Mouse (Mus musculus) CD4-positive, CD25-positive, alpha-beta regulatory T cell, adult 2 months (primary cell): Measurements from ENCODE around the gene Ppp2r3c.
"Not testable (repeated sequence)": the region's sequence is repeated elsewhere in the genome, so short reads cannot be mapped to it uniquely, and the experiment has no call there.

ENCODE experiments used
- DNase-seq: peaks from one replicate; pipeline ENCODE4 v3.0.0-alpha.2; 2012; ENCODE audit warnings: low read depth, low spot score

Gene Ppp2r3c

GRCm38 (mm10) chr12:55302485-55303441 is at the start of gene Ppp2r3c:
Gene Ppp2r3c, minus strand, starts transcription at chr12:55302998.
- peak; percentile 95 for DNase-seq

- DNase-seq = no peak
These were observed 41.8 kb upstream of the Ppp2r3c start for GRCm38 (mm10) chr12:55344583-55344982.

GRCm38 (mm10) chr12:55343998-55344397 is 41.2 kb upstream of the Ppp2r3c start:
- DNase-seq = no peak

- DNase-seq = not testable (repeated sequence)
These were observed 40.2 kb upstream of the Ppp2r3c start for GRCm38 (mm10) chr12:55343045-55343444.

- DNase-seq = not testable (repeated sequence)
These were observed 35.7 kb upstream of the Ppp2r3c start for GRCm38 (mm10) chr12:55338490-55338889.

- no peak for DNase-seq
These were observed 30.9 kb upstream of the Ppp2r3c start for GRCm38 (mm10) chr12:55333662-55334061.

GRCm38 (mm10) chr12:55329351-55329750 is 26.6 kb upstream of the Ppp2r3c start:
- no peak for DNase-seq

- DNase-seq = no peak
These were observed 26.0 kb upstream of the Ppp2r3c start for GRCm38 (mm10) chr12:55328784-55329183.

- DNase-seq = no peak
These were observed 22.9 kb upstream of the Ppp2r3c start for GRCm38 (mm10) chr12:55325702-55326101.

- no peak for DNase-seq
These were observed 19.0 kb upstream of the Ppp2r3c start for GRCm38 (mm10) chr12:55321642-55322291.

- peak; percentile 93 for DNase-seq
These were observed 12.4 kb upstream of the Ppp2r3c start for GRCm38 (mm10) chr12:55315192-55315591.

- DNase-seq = peak; percentile 21
These were observed 11.1 kb upstream of the Ppp2r3c start for GRCm38 (mm10) chr12:55313901-55314300.

GRCm38 (mm10) chr12:55311841-55312240 is 9.0 kb upstream of the Ppp2r3c start:
- no peak for DNase-seq

GRCm38 (mm10) chr12:55309501-55309900 is 6.7 kb upstream of the Ppp2r3c start:
- DNase-seq = no peak

- no peak for DNase-seq
These were observed 5.9 kb upstream of the Ppp2r3c start for GRCm38 (mm10) chr12:55308731-55309130.

- no peak for DNase-seq
These were observed 4.8 kb upstream of the Ppp2r3c start for GRCm38 (mm10) chr12:55307566-55307965.

GRCm38 (mm10) chr12:55306371-55306770 is 3.6 kb upstream of the Ppp2r3c start:
- DNase-seq = peak; percentile 21

- DNase-seq = peak; percentile 22
These were observed 1.1 kb downstream of the Ppp2r3c start for GRCm38 (mm10) chr12:55301472-55302300.

- DNase-seq = no peak
These were observed 1.9 kb downstream of the Ppp2r3c start for GRCm38 (mm10) chr12:55300820-55301351.

- no peak for DNase-seq
These were observed 3.5 kb downstream of the Ppp2r3c start, which contains the start of gene 1110008L16Rik for GRCm38 (mm10) chr12:55299336-55299735. Gene 1110008L16Rik, plus strand, starts transcription at chr12:55299577.

GRCm38 (mm10) chr12:55298112-55298511 is 4.7 kb downstream of the Ppp2r3c start:
- no peak for DNase-seq
